Mouse (Mus musculus): ENCODE results near the gene Tgm6.

GRCm38 (mm10) chr2:130125279-130126059 is 13.3 kb downstream of the Tgm6 start:
- TF ChIP-seq GATA1 (IDR thresholded peaks at IDR 0.05; ENCODE audit: borderline replicate concordance, low read length) (no peak), FLI1 (IDR thresholded peaks at IDR 0.05; ENCODE audit: low read length) (no peak)

All from megakaryocyte, embryonic 14.5 days (primary cell).